Mouse (Mus musculus) CD4-positive helper T cell, adult 2 months (primary cell): Measurements from ENCODE around the gene Cyp21a1.
"Not testable (repeated sequence)": the region's sequence is repeated elsewhere in the genome, so short reads cannot be mapped to it uniquely, and the experiment has no call there.

Experiments
- DNase-seq: peaks from one replicate; pipeline ENCODE4 v3.0.0-alpha.2; 2012; ENCODE audit warnings: low read depth, missing footprints, low spot score

Gene Cyp21a1

GRCm38 (mm10) chr17:34804301-34804700 lies at the start of gene Cyp21a1:
TSS of gene Cyp21a1 (minus strand) at chr17:34804561.
- not testable (repeated sequence) for DNase-seq

GRCm38 (mm10) chr17:34853511-34853910 lies 49.1 kb upstream of the Cyp21a1 start:
- no peak for DNase-seq

GRCm38 (mm10) chr17:34850517-34851125 lies 46.3 kb upstream of the Cyp21a1 start:
- no peak for DNase-seq

GRCm38 (mm10) chr17:34849722-34850516 lies 45.6 kb upstream of the Cyp21a1 start, which contains the start of the genes Skiv2l and Nelfe:
TSS of gene Skiv2l (minus strand) at chr17:34850210.
TSS of gene Nelfe (plus strand) at chr17:34850391.
- peak; percentile 99 for DNase-seq

- DNase-seq, result no peak
Observed at GRCm38 (mm10) chr17:34847615-34848014, 43.3 kb upstream of the Cyp21a1 start.

- no peak for DNase-seq
Observed at GRCm38 (mm10) chr17:34847192-34847591, 42.8 kb upstream of the Cyp21a1 start.

GRCm38 (mm10) chr17:34844884-34845283 lies 40.5 kb upstream of the Cyp21a1 start:
- no peak for DNase-seq

GRCm38 (mm10) chr17:34840736-34841307 lies 36.5 kb upstream of the Cyp21a1 start:
- no peak for DNase-seq

GRCm38 (mm10) chr17:34838785-34839184 lies 34.4 kb upstream of the Cyp21a1 start:
- DNase-seq, result no peak

GRCm38 (mm10) chr17:34837464-34838324 lies 33.3 kb upstream of the Cyp21a1 start:
- peak; percentile 22 for DNase-seq

- peak; percentile 98 for DNase-seq
Observed at GRCm38 (mm10) chr17:34836856-34837221, 32.5 kb upstream of the Cyp21a1 start, which contains the start of the genes Stk19 and Dxo. TSS of gene Stk19 (minus strand) at chr17:34836945. TSS of gene Dxo (plus strand) at chr17:34837019.

GRCm38 (mm10) chr17:34836155-34836855 lies 31.9 kb upstream of the Cyp21a1 start:
- no peak for DNase-seq

- not testable (repeated sequence) for DNase-seq
Observed at GRCm38 (mm10) chr17:34830776-34831175, 26.4 kb upstream of the Cyp21a1 start.

- DNase-seq, result no peak
Observed at GRCm38 (mm10) chr17:34814818-34815370, 10.5 kb upstream of the Cyp21a1 start.

GRCm38 (mm10) chr17:34813747-34814146 lies 9.4 kb upstream of the Cyp21a1 start:
- DNase-seq, result peak; percentile 35

GRCm38 (mm10) chr17:34811275-34811674 lies 6.9 kb upstream of the Cyp21a1 start:
- no peak for DNase-seq

- DNase-seq, result not testable (repeated sequence)
Observed at GRCm38 (mm10) chr17:34810811-34811210, 6.5 kb upstream of the Cyp21a1 start.

- not testable (repeated sequence) for DNase-seq
Observed at GRCm38 (mm10) chr17:34810411-34810810, 6.0 kb upstream of the Cyp21a1 start.

GRCm38 (mm10) chr17:34808599-34809205 lies 4.3 kb upstream of the Cyp21a1 start:
- no peak for DNase-seq

- no peak for DNase-seq
Observed at GRCm38 (mm10) chr17:34807176-34807575, 2.8 kb upstream of the Cyp21a1 start.
